Mouse (Mus musculus): ENCODE measurements around the gene Kat2b.
"Not testable (repeated sequence)": the region's sequence is repeated elsewhere in the genome, so short reads cannot be mapped to it uniquely, and the experiment has no call there.

Gene Kat2b

GRCm38 (mm10) chr17:53603236-53603635, 36.6 kb downstream of the Kat2b start:
- not testable (repeated sequence) for DNase-seq (ENCODE audit: low spot score)

GRCm38 (mm10) chr17:53606082-53606481, 39.4 kb downstream of the Kat2b start:
- not testable (repeated sequence) for DNase-seq (ENCODE audit: low spot score)

- DNase-seq (ENCODE audit: low spot score), result not testable (repeated sequence)
Measured at GRCm38 (mm10) chr17:53608924-53609323, 42.3 kb downstream of the Kat2b start.

- DNase-seq (ENCODE audit: low spot score), result no peak
Measured at GRCm38 (mm10) chr17:53617295-53617957, 50.8 kb downstream of the Kat2b start.

DNA sequence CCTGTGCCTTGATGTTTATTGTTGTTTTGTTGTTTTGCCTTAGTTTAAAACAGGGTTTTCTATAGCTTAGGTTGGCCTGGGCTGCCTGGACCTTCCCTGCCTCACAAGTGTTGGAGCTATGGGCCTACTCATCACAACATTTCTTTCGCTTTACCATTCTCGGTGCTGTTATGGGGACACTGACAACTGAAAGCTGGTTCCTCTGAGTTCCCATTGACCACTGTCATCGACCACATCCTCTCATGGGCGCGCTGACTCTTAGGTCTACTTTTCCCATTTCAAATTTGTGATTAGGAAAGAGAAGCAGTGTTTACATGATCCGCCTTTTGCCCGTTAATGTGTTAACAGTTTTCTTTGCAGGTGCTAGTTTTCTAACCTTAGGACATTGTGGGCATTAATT, 51.7 kb downstream of the Kat2b start:
- DNase-seq (ENCODE audit: low spot score), result no peak

DNA sequence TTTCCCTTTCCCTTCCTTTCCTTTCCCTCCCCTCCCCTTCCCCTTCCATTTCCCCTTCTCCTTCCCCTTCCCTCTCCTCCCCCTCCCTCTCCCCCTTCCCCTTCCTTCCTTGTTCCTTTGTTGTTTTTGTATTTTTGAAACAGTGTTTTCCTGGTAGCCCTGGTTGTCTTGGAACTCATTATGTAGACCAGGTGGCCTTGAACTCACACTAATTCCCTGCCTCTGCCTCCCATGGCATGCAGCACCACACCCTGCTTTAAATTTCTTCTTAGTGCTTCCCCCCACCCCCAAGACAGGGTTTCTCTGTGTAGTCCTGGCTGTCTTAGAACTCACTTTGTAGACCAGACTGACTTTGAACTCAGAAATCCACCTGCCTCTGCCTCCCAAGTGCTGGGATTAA, 52.7 kb downstream of the Kat2b start:
- no peak for DNase-seq (ENCODE audit: low spot score)

GRCm38 (mm10) chr17:53620611-53621010, 54.0 kb downstream of the Kat2b start:
- DNase-seq (ENCODE audit: low spot score), result no peak

GRCm38 (mm10) chr17:53622125-53622524, 55.5 kb downstream of the Kat2b start:
- DNase-seq (ENCODE audit: low spot score), result no peak

DNA sequence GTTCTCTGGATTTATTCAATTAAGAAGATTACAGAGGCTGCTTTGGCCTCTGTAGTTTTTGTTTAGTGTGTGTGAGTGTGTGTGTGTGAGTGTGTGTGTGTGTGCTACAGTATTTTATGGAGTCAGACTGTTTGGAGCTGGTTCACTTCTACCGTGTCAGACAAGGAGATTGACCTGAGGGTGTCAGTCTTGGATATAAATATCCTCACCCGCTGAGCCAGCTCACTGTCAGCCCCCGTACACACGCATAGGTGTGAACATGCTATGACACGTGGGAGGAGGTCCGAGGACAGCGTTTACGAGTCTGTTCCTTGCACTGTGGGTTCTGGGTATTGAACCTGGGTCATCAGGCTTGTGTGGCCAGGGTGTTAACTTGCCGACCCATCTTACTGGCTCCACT, 57.1 kb downstream of the Kat2b start:
- no peak for DNase-seq (ENCODE audit: low spot score)

DNA sequence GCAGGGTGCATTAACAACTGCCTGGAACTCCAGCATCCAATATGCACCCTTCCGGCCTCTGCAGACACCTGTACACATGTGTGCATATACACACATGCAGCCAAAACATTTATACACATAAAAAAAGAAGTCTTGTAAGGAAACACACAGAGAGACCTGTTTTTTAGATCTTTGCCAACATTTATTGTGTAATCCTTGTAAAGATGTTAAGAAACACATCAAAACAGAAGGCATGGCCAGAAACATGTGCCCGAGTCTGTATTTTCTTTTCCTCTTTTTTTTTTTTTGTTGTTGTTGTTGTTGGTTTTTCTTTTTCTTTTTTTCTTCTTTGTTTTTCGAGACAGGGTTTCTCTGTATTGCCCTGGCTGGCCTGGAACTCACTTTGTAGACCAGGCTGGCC, 59.5 kb downstream of the Kat2b start:
- no peak for DNase-seq (ENCODE audit: low spot score)

DNA sequence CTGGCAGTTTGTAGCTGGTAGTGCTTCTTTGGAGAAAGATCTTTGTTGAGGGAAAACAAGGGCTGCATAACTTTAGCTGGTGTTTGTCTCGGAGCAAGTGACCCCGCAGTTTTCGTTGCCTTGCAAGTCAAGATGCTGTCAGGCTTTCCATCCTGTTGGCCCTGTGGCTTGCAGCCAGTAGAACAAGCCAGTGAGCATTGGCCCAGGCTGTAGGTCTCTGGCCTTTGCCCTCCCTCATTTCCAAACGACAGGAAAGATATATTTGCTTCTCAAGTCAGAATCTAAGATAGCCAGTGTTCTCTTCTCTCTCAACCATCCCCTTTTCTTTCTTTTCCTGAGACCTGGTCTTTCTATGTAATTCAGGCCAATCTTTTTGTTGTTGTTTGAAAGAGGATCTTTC, 60.8 kb downstream of the Kat2b start:
- no peak for DNase-seq (ENCODE audit: low spot score)

GRCm38 (mm10) chr17:53628131-53628530, 61.5 kb downstream of the Kat2b start:
- DNase-seq (ENCODE audit: low spot score), result no peak

DNA sequence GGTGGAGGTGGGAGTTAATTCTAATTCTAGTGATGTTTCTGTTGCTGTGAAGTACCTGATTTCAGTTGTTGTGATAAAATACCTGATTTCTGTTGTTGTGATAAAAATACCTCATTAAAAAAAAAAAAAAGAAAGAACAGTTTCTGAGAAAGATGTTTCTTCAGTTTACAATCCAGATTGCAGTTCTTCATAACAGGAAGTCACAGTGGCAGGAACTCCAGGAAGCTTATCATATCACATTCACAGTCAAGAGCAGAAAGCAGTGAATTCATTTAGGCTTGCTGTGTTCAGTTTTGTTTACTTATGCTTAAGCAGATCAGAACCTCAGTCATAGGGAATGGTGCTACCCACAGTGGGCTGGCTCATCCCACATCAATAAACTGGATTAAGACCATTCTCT, 64.7 kb downstream of the Kat2b start:
- DNase-seq (ENCODE audit: low spot score), result no peak

- no peak for DNase-seq (ENCODE audit: low spot score)
Measured at GRCm38 (mm10) chr17:53643360-53643759, 76.7 kb downstream of the Kat2b start.

- DNase-seq (ENCODE audit: low spot score), result no peak
Measured at GRCm38 (mm10) chr17:53650251-53650661, 83.6 kb downstream of the Kat2b start.

GRCm38 (mm10) chr17:53654596-53654995, 87.9 kb downstream of the Kat2b start:
- no peak for DNase-seq (ENCODE audit: low spot score)

DNA sequence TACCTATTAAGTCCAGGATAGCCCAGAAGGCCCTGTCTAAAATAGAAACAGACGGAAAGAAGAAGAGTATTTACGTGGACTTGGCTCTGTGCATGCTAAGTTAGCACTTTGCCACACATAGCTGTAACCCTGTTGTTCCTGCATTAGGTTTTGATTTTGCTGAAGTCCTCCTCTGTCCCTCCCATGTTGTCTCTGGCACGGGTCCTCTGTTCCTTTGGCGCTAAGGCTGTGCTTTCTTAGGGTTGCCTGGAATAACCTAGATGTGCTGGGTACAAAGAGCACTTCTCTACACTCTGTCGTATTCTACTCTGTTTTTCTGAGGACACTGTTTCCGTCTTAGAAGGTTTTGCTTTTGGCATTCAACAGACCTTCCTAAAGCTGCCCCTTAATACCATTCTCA, 88.4 kb downstream of the Kat2b start:
- DNase-seq (ENCODE audit: low spot score), result no peak

DNA sequence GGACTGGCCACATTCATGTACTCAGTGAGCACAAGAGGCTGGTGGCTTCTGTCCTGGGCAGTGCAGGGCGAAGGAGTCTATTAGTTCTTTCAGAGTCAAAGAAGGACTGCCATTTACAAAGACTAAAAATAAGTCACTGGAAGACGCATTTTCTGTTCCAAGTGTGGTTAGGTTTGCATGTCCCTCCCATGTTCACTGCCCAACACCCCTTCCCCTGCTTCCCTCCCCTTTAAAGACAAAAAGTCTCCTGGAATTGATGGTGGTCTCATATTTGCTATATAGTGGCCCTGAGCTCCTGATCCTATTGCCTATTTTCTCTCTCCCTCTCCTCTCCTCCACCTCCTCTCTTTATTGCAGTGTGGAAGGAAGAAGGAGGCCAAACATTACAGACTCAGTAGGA, 89.3 kb downstream of the Kat2b start:
- no peak for DNase-seq (ENCODE audit: low spot score)

DNA sequence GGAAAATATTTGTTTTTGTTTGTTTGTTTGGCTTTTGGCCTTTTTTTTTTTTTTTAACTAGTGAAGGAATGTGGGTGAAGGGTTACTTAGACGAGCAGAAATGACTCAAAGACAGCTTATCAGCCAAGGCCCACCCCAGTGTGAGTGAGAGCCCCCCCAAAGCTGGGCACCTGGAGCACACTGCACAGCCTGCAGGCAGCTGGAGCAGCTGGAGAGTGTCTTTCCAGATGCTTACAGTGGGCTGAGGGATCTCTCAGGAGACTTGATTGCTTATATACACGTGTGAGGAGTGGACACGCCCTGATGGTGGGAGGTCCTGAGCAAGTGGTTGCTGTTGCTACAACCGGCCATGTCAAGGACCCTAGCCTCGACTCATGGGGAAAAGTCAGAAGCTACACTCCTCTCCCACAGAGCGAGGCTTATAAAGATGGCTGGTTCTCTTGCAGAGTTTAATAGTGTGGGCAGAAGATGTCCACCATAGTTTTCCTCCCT, 89.8 kb downstream of the Kat2b start:
- no peak for DNase-seq (ENCODE audit: low spot score)

GRCm38 (mm10) chr17:53657391-53657790, 90.7 kb downstream of the Kat2b start:
- not testable (repeated sequence) for DNase-seq (ENCODE audit: low spot score)

DNA sequence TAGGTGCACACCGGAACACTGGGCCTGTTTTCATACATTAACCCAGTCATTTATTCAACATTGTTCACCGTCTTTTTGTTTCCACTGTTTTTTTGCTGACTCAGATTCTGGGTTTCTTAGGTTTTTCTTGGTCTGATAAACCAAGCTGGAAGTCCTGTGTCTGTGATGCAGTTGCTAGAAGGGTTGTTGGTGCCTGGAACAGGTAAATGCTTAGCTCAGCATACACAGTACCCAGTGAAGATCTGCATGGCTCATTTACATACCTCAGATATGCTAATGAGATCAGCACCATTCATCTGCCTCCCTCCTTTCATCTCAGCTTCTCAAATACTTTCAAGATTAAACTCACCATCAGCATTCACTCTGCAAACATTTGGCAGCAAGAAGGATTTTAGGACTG, 92.0 kb downstream of the Kat2b start:
- no peak for DNase-seq (ENCODE audit: low spot score)

DNA sequence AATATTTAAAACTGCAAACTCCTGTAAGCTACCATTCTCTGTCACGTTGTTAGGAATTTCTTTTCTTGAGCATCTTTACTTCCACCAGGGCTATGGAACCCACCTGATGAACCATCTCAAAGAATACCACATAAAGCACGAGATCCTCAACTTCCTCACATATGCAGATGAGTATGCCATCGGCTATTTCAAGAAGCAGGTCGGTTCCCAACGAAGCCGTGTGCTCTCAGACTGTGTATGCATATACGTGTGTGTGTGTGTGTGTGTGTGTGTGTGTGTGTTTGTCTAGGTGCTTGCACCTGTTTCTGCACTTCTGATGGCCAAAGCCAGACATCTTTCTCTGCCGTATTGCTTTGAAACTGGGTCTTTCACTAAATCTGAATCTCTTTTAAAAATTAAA, 92.6 kb downstream of the Kat2b start:
- DNase-seq (ENCODE audit: low spot score), result no peak

DNA sequence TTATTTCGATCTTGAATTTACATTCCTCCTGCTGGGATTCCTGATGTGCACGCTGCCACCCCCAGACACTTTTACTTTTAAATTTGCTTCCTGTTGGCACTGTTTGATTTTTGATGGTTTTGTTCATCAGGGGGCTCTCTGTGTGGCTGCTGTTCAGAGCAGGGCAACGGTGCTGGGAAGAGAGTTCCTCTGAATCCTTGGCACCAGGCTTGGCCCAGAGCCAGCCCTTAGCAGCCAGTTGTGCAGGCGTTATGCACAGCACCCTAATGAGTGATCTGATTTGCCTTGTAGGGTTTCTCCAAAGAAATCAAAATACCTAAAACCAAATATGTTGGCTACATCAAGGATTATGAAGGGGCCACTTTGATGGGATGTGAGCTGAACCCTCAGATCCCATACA, 93.1 kb downstream of the Kat2b start:
- DNase-seq (ENCODE audit: low spot score), result no peak

Measured in urinary bladder, postnatal 25 days (tissue).